Mouse (Mus musculus) embryonic stem cell, embryonic (primary cell): ENCODE measurements around the gene Igf2bp2.

Source experiments
- CTCF ChIA-PET, 4 experiments: fragments of 300-600 bp in 2 of 4; fragments of 350-600 bp in 2 of 4; sonication (Branson Sonifier 250); formaldehyde crosslinking; loops; one replicate each; lab custom pipeline; 2022; ENCODE audit warnings: inconsistent platforms in 2 of 4; lab: Charles Lee
- POLR2A ChIA-PET, 4 experiments: fragments of 300-600 bp in 2 of 4; fragments of 350-600 bp in 2 of 4; sonication (Branson Sonifier 250); formaldehyde crosslinking; loops; one replicate each; lab custom pipeline; 2022; ENCODE audit warnings: antibody characterized with exemption in 4 of 4, inconsistent platforms in 1 of 4; lab: Charles Lee

Igf2bp2 gene

DNA sequence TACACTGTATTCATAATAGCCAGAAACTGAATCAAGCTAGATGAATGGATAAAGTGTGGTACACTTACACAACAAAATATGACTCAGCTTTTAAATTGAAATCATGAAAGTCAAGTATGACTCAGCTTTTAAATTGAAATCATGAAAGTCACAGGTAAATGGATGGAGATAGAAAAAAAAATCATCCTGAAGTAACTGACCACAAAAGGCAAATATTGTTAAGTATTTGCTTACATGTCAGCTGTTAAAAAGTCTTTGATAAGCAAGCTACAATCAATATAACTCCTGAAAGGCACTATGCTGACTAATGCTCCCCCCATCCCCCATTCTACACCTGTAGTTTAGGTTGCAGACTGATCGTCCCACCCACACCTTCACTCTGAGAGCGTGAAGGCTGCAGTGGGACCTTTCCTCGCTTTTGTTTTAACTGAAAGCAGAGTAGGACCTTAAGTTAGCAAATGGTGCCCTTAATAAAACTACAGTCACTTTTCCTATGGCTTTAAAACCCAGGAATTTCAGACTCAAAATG is 71.8 kb downstream of the Igf2bp2 start:
- POLR2A ChIA-PET, result interaction anchor here in 2 of 4 experiments (0.5 to 1.6 kb wide), 12 partner anchors 8 to 75 kb away, joined by 3 to 4 read pairs (median 4); no protein-coding TSS in a partner anchor

DNA sequence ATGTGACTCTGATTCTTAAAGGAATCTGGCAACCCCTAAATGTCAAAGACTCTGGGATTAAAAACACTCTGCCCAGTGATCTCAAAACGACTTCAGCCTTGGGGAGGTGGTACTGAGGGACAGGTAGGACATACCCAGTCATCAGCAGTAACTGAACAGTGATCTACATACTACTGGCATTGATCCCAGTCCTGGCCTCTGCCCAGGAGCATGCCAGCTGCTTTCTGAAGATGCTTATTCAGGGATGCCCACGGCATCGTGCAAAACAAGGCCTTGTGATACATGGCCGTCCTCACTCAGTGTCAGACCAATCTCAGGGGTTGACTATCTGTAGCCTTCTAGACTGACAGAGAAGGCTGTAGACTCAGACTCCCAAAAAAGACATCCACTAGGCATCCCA is 77.7 kb downstream of the Igf2bp2 start:
- POLR2A ChIA-PET, result interaction anchor here in 3 of 4 experiments (0.6 to 3.3 kb wide), 6 partner anchors 9 to 177 kb away, joined by 3 to 14 read pairs (median 6); no protein-coding TSS in a partner anchor
- CTCF ChIA-PET, result interaction anchor here in 1 of 4 experiments (1.3 kb wide), 1 partner anchor 38 kb away, joined by 3 read pairs; no protein-coding TSS in a partner anchor

More for the DNA sequence above, 71.8 kb downstream of the Igf2bp2 start:
- CTCF ChIA-PET, result interaction anchor here in 1 of 4 experiments (0.6 kb wide), 2 partner anchors 49 to 79 kb away, joined by 3 read pairs; no protein-coding TSS in a partner anchor

DNA sequence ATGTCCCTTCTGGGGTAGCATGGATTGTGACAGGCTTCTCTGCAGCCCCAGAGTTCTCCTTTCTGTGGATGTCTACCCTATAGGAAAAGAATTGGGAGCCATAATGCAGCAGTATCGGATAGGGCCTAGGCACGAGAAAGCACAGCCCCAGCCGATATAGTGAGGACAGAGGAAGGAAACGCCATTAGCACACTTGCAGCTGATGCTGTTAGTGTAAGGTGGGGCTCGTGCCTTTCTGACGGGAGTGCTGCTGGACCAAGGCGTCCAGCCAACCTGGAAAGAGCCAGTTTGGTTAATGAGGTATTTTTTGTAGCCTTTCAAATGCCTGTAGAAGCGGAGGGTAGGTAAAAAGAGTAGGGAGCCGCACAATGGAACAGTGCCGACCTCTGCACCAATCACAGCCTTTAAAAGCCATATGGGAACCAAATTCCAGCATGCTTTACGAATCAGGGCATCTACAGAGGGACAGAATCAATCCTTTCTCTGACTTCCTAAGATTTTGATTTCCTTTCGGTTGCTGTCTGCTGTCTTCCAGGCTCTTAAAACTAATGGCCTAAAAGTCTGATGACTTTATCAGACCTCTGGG is 82.9 kb downstream of the Igf2bp2 start:
- POLR2A ChIA-PET, result interaction anchor here in 2 of 4 experiments (0.6 to 2.8 kb wide), 4 partner anchors 12 to 268 kb away, joined by 3 to 10 read pairs (median 4); no protein-coding TSS in a partner anchor
- CTCF ChIA-PET, result interaction anchor here in 2 of 4 experiments (0.6 to 1.0 kb wide), 2 partner anchors 8 to 21 kb away, joined by 3 to 6 read pairs; no protein-coding TSS in a partner anchor

DNA sequence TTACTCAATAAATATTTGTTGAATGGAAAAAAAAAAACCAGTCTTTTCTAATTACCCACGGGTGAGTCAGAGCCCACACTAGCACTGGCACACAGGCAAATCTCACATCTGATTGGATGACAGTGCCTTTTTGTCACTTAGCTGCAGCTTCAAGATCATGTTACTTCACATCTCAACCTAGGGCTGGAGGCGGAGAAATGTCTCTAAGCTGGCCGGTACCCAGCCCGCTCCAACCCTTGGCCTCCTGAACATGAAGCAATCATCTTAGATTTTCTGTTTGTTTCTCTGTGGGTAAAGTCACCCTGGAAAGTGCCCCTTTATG is 86.5 kb downstream of the Igf2bp2 start:
- ChIA-PET CTCF (interaction anchor here in 2 of 4 experiments (0.6 to 1.1 kb wide), 4 partner anchors 11 to 194 kb away, joined by 3 to 6 read pairs (median 4); no protein-coding TSS in a partner anchor), POLR2A (interaction anchor here in 3 of 4 experiments (0.7 to 3.1 kb wide), 20 partner anchors 8 to 366 kb away, joined by 3 to 20 read pairs (median 4); no protein-coding TSS in a partner anchor)

DNA sequence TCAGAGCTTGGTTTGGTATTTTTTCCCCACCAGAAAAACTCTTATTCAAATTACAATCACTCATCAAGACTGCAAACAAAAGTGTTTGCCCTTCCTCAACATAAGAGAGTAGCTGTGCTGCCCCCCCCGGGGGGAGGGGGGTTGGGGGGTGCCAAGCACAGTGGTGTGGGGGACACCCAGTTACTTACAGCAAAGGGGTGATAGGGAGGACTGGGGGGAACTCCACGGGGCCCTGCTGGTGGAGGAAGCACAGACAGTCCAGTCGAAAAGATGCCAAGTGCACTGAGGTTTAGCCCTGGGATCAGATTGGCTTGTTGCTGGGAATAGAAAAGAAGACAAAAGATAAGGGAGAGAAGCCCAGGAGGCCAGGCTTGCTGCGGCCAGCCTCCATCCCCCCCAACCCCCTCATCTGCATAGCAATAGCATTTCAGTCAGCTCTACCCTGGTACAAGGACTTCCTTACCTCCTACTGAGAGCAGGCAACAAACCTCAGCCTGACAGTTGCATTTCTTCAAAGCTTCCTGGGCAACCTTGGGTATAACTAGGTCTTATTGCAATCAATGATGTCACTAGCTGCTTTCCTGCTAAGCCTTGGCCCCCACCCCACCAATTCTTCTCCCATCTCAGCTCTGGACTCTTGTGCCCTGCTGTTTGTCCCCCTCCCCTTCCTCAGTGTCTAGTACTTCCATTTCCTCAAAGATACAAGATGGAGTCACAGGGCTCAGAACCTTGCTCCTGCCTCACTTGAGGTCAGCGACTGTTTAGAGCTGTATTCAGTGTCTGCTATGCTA is 87.1 kb downstream of the Igf2bp2 start:
- CTCF ChIA-PET, result interaction anchor here (0.5 to 1.2 kb wide), 8 partner anchors 11 to 538 kb away, joined by 3 to 6 read pairs (median 4); no protein-coding TSS in a partner anchor
- POLR2A ChIA-PET, result interaction anchor here (0.5 to 3.1 kb wide), 30 partner anchors 9 to 366 kb away, joined by 3 to 20 read pairs (median 4); no protein-coding TSS in a partner anchor

GRCm38 (mm10) chr16:22075067-22075466 is 88.0 kb downstream of the Igf2bp2 start:
- CTCF ChIA-PET, result interaction anchor here in 2 of 4 experiments (0.6 to 1.2 kb wide), 2 partner anchors 19 to 49 kb away, joined by 3 to 5 read pairs; no protein-coding TSS in a partner anchor

GRCm38 (mm10) chr16:22071361-22071760 is 91.7 kb downstream of the Igf2bp2 start:
- POLR2A ChIA-PET, result interaction anchor here in 3 of 4 experiments (0.5 to 2.8 kb wide), 8 partner anchors 10 to 135 kb away, joined by 3 to 9 read pairs (median 3); no protein-coding TSS in a partner anchor
- CTCF ChIA-PET, result interaction anchor here in 3 of 4 experiments (0.6 to 1.0 kb wide), 4 partner anchors 10 to 56 kb away, joined by 3 to 10 read pairs (median 6); no protein-coding TSS in a partner anchor

More at GRCm38 (mm10) chr16:22075067-22075466, 88.0 kb downstream of the Igf2bp2 start:
- POLR2A ChIA-PET, result interaction anchor here (0.5 to 3.1 kb wide), 12 partner anchors 8 to 190 kb away, joined by 3 to 20 read pairs (median 5); no protein-coding TSS in a partner anchor

DNA sequence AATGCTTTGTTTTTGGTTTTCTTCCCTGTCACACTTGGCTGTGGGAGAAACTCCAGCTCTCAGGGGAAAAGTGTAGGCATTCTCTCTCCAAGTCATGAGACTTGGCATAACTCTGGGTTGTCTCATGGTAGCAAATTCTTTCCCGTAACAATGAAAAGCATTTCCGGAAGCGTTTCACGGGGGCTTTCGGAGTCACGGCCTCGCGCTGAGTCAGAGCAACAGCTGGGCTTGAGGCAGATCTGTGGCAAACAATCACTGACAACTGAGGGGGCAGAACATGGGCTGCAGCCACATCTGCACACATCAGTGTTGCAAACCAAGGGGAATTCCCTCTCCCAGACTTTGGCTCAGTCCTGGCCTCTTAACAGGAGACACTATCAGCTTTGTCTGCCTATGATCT is 95.7 kb downstream of the Igf2bp2 start:
- POLR2A ChIA-PET, result interaction anchor here in 2 of 4 experiments (1.0 to 3.6 kb wide), 8 partner anchors 8 to 73 kb away, joined by 3 to 20 read pairs (median 4); no protein-coding TSS in a partner anchor
- CTCF ChIA-PET, result interaction anchor here in 3 of 4 experiments (0.5 to 1.4 kb wide), 4 partner anchors 52 to 740 kb away, joined by 3 to 5 read pairs (median 4); no protein-coding TSS in a partner anchor

DNA sequence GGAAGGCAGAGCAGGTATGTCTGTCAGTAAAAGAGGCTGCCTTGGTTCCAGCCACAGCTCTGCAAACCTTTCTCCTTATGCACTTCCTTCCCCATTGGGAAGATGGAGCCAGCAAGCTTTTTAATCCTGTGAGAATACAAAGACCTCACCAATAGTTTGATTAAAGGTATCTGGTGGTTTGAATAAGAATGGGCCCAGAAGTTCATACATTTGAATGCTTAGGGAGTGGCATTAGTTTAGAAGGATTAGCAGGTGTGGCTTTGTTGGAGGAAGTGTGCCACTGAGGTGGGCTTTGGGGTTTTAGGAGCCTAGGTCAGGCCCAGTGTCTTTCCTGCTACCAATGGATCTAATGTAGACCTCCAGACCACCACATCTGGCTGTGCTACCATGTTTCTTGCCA is 97.6 kb downstream of the Igf2bp2 start:
- POLR2A ChIA-PET, result interaction anchor here (0.6 to 3.6 kb wide), 10 partner anchors 9 to 630 kb away, joined by 3 to 20 read pairs (median 4); no protein-coding TSS in a partner anchor

GRCm38 (mm10) chr16:22062284-22062683 is 100.8 kb downstream of the Igf2bp2 start:
- ChIA-PET CTCF (interaction anchor here in 2 of 4 experiments (0.9 kb wide), 2 partner anchors 9 to 334 kb away, joined by 3 read pairs; no protein-coding TSS in a partner anchor), POLR2A (interaction anchor here in 2 of 4 experiments (0.7 to 2.2 kb wide), 12 partner anchors 9 to 227 kb away, joined by 3 to 10 read pairs (median 3); partner anchors contain the start of gene Senp2 (in 1 of the 2))

More for the DNA sequence above, 97.6 kb downstream of the Igf2bp2 start:
- CTCF ChIA-PET, result interaction anchor here in 2 of 4 experiments (1.0 to 1.3 kb wide), 2 partner anchors 11 to 58 kb away, joined by 3 to 4 read pairs; no protein-coding TSS in a partner anchor

GRCm38 (mm10) chr16:22061555-22062160 is 101.4 kb downstream of the Igf2bp2 start:
- POLR2A ChIA-PET, result interaction anchor here in 3 of 4 experiments (0.6 to 2.2 kb wide), 14 partner anchors 8 to 227 kb away, joined by 3 to 10 read pairs (median 3); partner anchors contain the start of gene Senp2 (in 1 of the 3)
- CTCF ChIA-PET, result interaction anchor here in 3 of 4 experiments (0.7 to 0.9 kb wide), 3 partner anchors 9 to 334 kb away, joined by 3 to 4 read pairs (median 3); no protein-coding TSS in a partner anchor

GRCm38 (mm10) chr16:22060416-22060815 is 102.7 kb downstream of the Igf2bp2 start:
- CTCF ChIA-PET, result no interaction called here
- POLR2A ChIA-PET, result interaction anchor here in 1 of 4 experiments (2.2 kb wide), 1 partner anchor 20 kb away, joined by 10 read pairs; no protein-coding TSS in a partner anchor

DNA sequence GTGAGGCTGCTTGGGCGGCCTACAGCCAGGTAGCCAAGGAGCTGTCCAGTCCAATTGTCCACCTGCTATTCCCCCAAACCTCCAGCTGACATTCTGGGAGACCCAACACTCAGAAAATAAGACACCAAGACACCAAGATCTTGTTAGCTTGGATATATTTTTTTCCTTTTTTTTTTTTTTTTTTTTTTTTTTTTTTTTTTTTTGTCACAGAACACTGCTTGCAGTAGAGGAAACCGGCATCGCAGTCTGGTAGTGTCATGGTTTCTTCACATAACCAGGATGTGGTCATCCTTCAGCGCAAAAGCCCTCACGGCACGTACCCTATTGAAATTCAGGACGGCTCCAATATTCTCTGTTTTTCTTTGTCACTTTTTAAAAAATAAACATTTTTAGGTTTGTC is 104.2 kb downstream of the Igf2bp2 start:
- POLR2A ChIA-PET, result interaction anchor here in 2 of 4 experiments (0.6 to 3.6 kb wide), 12 partner anchors 11 to 251 kb away, joined by 3 to 16 read pairs (median 4); no protein-coding TSS in a partner anchor
- CTCF ChIA-PET, result interaction anchor here in 3 of 4 experiments (0.6 to 0.9 kb wide), 6 partner anchors 65 to 252 kb away, joined by 3 to 9 read pairs (median 4); no protein-coding TSS in a partner anchor

DNA sequence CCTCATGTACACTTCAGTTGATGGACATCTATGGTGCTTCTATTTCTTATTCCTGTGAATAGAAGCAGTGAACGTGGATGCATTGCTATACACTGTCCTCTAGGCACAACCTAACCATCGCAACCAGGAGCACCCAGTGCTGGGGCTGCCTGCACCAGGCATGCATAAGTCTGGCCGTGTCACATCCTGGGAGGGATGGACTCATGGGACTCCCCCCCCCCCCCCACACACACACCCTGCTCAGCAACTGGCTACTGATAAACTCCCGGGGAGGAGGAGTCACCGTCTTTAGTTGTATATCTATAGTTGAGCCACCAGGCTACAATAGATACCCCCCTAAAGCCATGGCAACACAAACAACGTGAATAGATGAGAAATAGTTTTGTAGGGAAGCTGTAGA is 105.6 kb downstream of the Igf2bp2 start:
- POLR2A ChIA-PET, result interaction anchor here in 3 of 4 experiments (0.6 to 3.6 kb wide), 9 partner anchors 10 to 252 kb away, joined by 3 to 16 read pairs (median 3); no protein-coding TSS in a partner anchor
- CTCF ChIA-PET, result interaction anchor here in 2 of 4 experiments (0.7 to 1.0 kb wide), 2 partner anchors 66 to 126 kb away, joined by 3 read pairs; no protein-coding TSS in a partner anchor

DNA sequence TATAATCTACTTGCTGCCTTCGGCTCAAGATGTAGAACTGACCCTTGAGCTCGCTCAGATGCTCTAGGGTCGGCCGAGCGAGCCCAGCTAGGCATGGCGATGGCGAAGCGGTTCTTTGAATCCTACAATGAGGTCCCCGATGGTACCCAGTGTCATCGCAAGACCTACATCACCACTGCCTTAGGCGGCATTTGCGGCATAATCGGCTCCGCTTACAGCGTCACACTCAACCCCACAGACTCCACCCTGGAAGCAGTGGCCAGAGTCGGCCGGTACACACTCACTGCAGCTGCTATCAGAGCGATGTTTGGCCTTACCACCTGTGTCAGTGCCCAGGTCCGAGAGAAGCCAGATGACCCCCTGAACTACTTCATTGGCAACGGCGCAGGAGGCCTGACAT is 109.7 kb downstream of the Igf2bp2 start:
- ChIA-PET POLR2A (interaction anchor here (0.5 to 4.8 kb wide), 20 partner anchors 8 to 466 kb away, joined by 3 to 19 read pairs (median 4); no protein-coding TSS in a partner anchor), CTCF (interaction anchor here in 1 of 4 experiments (0.5 kb wide), 1 partner anchor 754 kb away, joined by 4 read pairs; no protein-coding TSS in a partner anchor)

GRCm38 (mm10) chr16:22046739-22047366 is 116.2 kb downstream of the Igf2bp2 start:
- POLR2A ChIA-PET, result interaction anchor here in 2 of 4 experiments (0.6 to 3.1 kb wide), 9 partner anchors 9 to 107 kb away, joined by 3 to 16 read pairs (median 4); no protein-coding TSS in a partner anchor
- CTCF ChIA-PET, result no interaction called here
